Mouse (Mus musculus) WW6 (cell line): Measurements from ENCODE around the gene Msantd3.

Experiments used
- DNase-seq: peaks from one replicate; pipeline ENCODE4 v3.0.0-alpha.2; 2013; ENCODE audit warnings: low read depth, low spot score

Gene Msantd3

GRCm38 (mm10) chr4:48539841-48540575 is at the start of gene Msantd3:
Gene Msantd3 (plus strand): TSS chr4:48539935.
- peak; percentile 66 for DNase-seq

DNA sequence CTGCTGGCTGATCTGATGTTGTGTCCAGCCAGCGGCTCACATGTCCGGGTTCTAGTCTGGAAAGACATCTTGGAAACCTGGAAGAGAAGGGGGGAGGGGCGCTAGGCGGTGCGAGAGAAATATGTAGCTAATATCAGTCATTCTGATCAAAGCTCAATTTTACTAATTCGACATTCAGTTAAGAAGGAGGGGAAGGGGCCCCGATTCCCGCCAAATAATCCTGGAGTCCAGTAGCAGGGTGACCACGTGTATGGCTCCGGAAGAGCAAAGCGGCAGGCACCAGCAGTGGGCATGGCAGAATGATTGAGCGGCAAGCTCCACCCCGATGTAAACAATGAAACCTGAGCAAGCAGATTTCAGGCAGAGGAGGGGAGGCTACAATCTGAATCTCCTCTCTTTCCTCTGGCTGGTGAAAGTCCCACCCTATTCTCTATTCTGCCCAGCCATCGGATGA is 48.4 kb upstream of the Msantd3 start:
- DNase-seq = no peak

DNA sequence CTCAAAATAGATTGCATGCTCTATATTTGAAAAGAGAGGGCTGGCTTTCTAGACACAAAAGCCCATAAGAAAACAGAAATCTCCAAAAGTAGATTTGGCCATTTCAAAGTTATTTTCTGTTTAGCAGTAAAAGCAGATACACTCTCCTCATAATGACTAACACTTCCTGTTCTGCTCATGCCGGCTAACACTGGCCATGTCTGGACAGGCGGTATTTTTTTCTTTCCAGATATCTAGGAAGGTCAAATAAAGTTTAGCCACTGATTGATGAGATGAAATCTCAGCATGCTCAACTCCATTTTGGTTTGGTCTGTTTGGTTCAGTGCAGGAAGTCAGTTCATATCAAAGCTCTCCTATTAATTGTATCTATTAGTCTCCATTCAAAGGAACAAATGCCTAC is 47.2 kb upstream of the Msantd3 start:
- no peak for DNase-seq

DNA sequence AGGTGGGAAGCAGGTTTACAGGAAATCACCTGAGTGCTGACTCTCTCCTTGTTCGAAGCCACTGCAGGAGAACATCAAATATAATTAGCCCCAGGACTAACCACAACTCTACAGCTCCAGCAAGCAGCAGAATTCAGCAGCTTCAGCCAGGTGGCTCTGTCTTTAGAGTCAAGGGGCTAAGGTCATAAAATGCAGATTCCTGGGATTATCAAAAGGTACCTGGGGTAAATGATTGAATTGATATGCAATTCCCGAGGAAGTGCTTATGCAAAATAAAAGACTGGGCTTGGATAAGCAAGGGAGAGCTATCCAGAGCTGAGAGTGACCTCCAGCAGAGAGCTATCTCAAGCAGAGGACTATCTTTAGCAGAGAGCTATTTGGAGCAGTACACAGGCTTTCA is 28.9 kb upstream of the Msantd3 start:
- DNase-seq = no peak

GRCm38 (mm10) chr4:48529559-48529958 is 10.2 kb upstream of the Msantd3 start:
- DNase-seq = no peak

DNA sequence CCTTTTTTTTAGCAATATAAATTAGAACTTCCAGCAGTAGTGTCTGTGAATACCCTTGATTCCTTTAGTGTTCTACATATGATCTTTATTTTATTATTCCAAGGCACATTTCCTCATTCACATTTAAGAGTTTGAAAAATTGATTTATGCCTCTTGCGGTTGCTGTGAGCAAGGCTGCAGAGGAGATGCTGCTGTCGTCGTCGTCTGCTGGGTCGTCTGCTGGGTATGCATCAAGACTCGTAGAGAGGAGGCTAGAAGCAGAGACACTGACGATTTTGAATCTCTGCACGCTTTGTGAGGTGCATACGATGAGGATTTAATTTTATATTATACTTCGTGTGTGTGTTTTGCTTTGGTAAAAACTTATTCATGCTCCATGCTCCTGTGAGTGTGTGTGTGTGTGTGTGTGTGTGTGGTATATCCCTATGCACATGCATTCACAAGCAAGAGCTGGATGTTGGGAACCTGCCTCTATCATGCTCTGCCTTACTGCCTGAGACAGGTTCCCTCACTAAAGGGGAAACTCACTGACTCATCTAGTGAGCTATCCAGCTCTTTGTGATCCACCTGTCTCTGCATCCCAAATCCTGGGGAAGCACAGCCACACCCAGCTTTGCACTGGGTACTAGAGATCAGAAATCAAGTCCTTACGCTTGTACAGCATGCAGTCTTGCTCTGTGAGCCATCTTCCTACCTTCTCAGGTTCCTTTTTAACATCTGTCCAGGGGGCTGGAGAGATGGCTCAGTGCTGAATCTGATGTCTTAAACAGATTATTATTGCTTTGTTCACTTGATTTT is 7.7 kb upstream of the Msantd3 start:
- no peak for DNase-seq

GRCm38 (mm10) chr4:48536275-48536674 is 3.5 kb upstream of the Msantd3 start:
- DNase-seq = no peak

- DNase-seq = no peak
Measured at GRCm38 (mm10) chr4:48537024-48537423, 2.7 kb upstream of the Msantd3 start.

- DNase-seq = no peak
Measured at GRCm38 (mm10) chr4:48538581-48538980, 1.2 kb upstream of the Msantd3 start.

DNA sequence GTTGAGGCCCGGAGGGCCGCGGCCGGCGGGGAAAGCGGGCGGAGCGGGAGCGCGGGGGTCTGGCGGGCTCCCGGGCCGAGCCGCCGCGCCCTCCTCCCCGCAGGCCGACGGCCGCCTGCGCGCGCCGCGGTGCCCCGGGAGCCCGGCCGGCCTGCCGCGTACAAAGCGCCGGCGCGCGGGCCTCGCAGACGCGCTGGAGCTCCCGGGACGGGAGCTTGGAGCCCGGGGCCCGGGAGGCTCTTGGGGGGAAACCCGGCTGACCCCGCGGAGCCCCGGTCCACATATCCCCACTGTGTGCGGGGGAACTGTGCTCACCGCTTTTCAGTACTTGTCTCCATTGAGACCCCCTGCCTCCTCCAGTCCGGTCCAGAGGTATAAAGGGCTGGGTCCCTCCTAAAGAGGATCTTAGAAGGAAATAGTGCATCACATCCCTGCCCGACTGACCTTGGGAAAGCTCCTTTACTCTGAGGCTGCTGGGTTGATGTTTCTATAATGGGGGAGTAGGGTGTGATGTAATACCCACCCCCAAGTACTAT is 909 bp downstream of the Msantd3 start:
- no peak for DNase-seq

- no peak for DNase-seq
Measured at GRCm38 (mm10) chr4:48541526-48542250, 2.0 kb downstream of the Msantd3 start.

DNA sequence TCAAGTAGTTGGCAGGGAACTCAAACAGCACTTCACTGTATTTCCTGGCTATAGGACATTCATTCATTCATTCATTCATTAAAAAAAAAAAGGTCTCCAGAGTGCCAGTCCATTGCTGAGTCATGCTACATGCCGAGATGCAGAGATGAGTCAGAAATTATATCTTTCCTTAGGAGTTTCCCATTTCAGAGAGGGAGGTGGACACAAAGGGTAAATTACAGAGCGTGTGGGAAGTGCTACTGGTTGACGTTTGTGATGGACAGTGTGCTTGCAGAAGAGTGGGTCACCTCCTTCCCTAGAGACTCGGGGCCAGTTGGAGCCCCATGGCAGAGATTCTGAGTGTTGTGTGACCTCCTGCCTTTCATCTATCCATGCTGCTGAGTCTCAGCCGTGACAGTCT is 2.6 kb downstream of the Msantd3 start:
- no peak for DNase-seq

GRCm38 (mm10) chr4:48543071-48543865 is 3.5 kb downstream of the Msantd3 start:
- DNase-seq = no peak

DNA sequence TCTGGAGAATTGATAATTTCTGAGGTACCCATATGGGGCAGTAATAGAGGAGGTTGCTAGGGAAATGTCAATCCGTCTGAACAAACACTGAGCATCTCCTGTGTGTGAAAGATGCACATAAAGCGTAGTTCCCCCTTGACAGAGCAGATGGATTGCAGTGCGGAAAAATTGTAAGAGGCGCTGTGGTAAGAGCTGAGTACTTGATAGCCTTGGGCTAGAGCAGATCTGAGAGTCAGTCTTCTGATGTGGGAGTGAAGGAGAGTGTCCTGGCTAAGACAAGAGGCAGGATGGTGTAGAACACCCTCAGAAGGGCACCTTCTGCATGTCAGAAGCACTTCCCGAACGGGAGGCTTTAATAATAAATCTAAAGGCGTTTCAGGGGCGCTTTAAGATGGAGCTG is 4.4 kb downstream of the Msantd3 start:
- DNase-seq = no peak

DNA sequence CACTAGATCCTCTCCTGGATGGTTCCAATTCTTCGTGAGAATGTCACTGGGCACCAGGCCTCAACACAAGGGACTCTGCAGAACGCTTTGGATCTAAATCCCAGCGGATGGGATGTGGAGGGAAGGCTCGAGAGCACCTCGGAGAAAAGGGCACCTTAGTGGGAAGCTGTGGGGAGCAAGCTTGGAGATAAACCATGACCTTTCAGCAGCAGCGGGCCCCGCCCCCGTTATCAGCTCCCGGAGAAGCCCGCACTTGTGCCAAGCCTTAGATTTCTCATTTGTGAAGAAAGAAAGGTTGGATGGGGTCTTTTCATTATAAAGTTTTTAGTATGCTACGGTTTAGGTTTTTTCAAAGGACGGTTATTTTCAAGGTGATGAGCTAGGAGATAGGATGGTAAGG is 6.2 kb downstream of the Msantd3 start:
- DNase-seq = no peak

- DNase-seq = no peak
Measured at GRCm38 (mm10) chr4:48546568-48547496, 7.1 kb downstream of the Msantd3 start.

- no peak for DNase-seq
Measured at GRCm38 (mm10) chr4:48548393-48549045, 8.8 kb downstream of the Msantd3 start.

- no peak for DNase-seq
Measured at GRCm38 (mm10) chr4:48549661-48550060, 9.9 kb downstream of the Msantd3 start.

- DNase-seq = no peak
Measured at GRCm38 (mm10) chr4:48552486-48553064, 12.8 kb downstream of the Msantd3 start.
